Mouse (Mus musculus) MEL (cell line): ENCODE measurements around the gene Guk1.

Source experiments
- ELF1 ChIP-seq: IDR thresholded peaks from 2 replicates; pipeline ENCODE4 v1.6.1; 2014; ENCODE audit warnings: low read depth, mild to moderate bottlenecking, inconsistent platforms, low read length, improper control_type of control experiment, moderate library complexity
- EP300 ChIP-seq, 2 experiments: IDR thresholded peaks; 2 replicates each; pipeline ENCODE4 v1.6.1; 2011; ENCODE audit warnings: improper control_type of control experiment in 2 of 2, low read length in 2 of 2, low read depth in 1 of 2, mild to moderate bottlenecking in 1 of 2
- MYB ChIP-seq: IDR thresholded peaks from 2 replicates; pipeline ENCODE4 v1.6.1; 2011; ENCODE audit warnings: mild to moderate bottlenecking, low read depth, low read length, improper control_type of control experiment
- POLR2A ChIP-seq, 2 experiments: IDR thresholded peaks; 2 replicates each; pipeline ENCODE4 v1.6.1; 2011 to 2012; ENCODE audit warnings: low read length in 2 of 2, mild to moderate bottlenecking in 2 of 2, control low read depth in 1 of 2, improper control_type of control experiment in 1 of 2, low read depth in 1 of 2, moderate library complexity in 1 of 2; ENCODE audit not compliant: control insufficient read depth in 1 of 2, insufficient read depth in 1 of 2, poor library complexity in 1 of 2
- TBP ChIP-seq: IDR thresholded peaks from 2 replicates; pipeline ENCODE4 v1.8.0; 2011; ENCODE audit warnings: low read depth, low read length, improper control_type of control experiment
- ZKSCAN1 ChIP-seq: IDR thresholded peaks from 2 replicates; pipeline ENCODE4 v1.6.1; 2012; ENCODE audit warnings: low read depth, mild to moderate bottlenecking, inconsistent platforms, low read length, improper control_type of control experiment, moderate library complexity

- TF ChIP-seq EP300 (IDR thresholded peaks at IDR 0.05; ENCODE audit: low read depth in 1 of 2, low read length in 2 of 2): no peak
- no peak for TF ChIP-seq TBP
- no peak for TF ChIP-seq ELF1
- no peak for TF ChIP-seq MYB
- TF ChIP-seq ZKSCAN1: no peak
- TF ChIP-seq POLR2A (IDR thresholded peaks at IDR 0.05; ENCODE audit: control insufficient read depth in 1 of 2, insufficient read depth in 1 of 2, low read depth in 1 of 2, low read length in 2 of 2, poor library complexity in 1 of 2): no peak
Observed at GRCm38 (mm10) chr11:59151729-59152128, 40.3 kb downstream of the Guk1 start.
